Mouse (Mus musculus) cerebellum, adult (tissue): ENCODE data around the gene 9330182O14Rik.

Experiments
- ATAC-seq: cut with Nextera tagmentation; 2 replicates; pipeline ENCODE4 v1.9.2; 2017; ENCODE audit warnings: mild to moderate bottlenecking, moderate library complexity, mixed read lengths; ENCODE audit not compliant: insufficient number of reproducible peaks, low FRiP score, low TSS enrichment

Gene 9330182O14Rik

GRCm38 (mm10) chr15:40134152-40134792, at the start of gene 9330182O14Rik:
9330182O14Rik (plus strand) TSS chr15:40134365.
- no peak for ATAC-seq

GRCm38 (mm10) chr15:40103304-40103703, 30.9 kb upstream of the 9330182O14Rik start:
- ATAC-seq = no peak

GRCm38 (mm10) chr15:40105712-40106111, 28.5 kb upstream of the 9330182O14Rik start:
- ATAC-seq = no peak

GRCm38 (mm10) chr15:40113888-40114576, 20.1 kb upstream of the 9330182O14Rik start:
- no peak for ATAC-seq

- no peak for ATAC-seq
Measured at GRCm38 (mm10) chr15:40114600-40115271, 19.4 kb upstream of the 9330182O14Rik start.

GRCm38 (mm10) chr15:40116396-40116795, 17.8 kb upstream of the 9330182O14Rik start:
- ATAC-seq = no peak

GRCm38 (mm10) chr15:40124211-40124953, 9.8 kb upstream of the 9330182O14Rik start:
- no peak for ATAC-seq

GRCm38 (mm10) chr15:40129496-40129895, 4.7 kb upstream of the 9330182O14Rik start:
- ATAC-seq = no peak

GRCm38 (mm10) chr15:40130880-40131478, 3.2 kb upstream of the 9330182O14Rik start:
- peak; percentile 31; the same call in 1 of the 2 replicates for ATAC-seq

GRCm38 (mm10) chr15:40132408-40132807, 1.8 kb upstream of the 9330182O14Rik start:
- ATAC-seq = no peak

- no peak for ATAC-seq
Measured at GRCm38 (mm10) chr15:40144221-40144620, 10.1 kb downstream of the 9330182O14Rik start.

GRCm38 (mm10) chr15:40157683-40158082, 23.5 kb downstream of the 9330182O14Rik start:
- ATAC-seq = no peak

- no peak for ATAC-seq
Measured at GRCm38 (mm10) chr15:40166560-40167275, 32.6 kb downstream of the 9330182O14Rik start.

GRCm38 (mm10) chr15:40167276-40168139, 33.3 kb downstream of the 9330182O14Rik start:
- 0 out of 2 replicates have a peak, but pooled peaks have one; percentile 32 for ATAC-seq

GRCm38 (mm10) chr15:40168140-40168688, 34.0 kb downstream of the 9330182O14Rik start:
- ATAC-seq = 0 out of 2 replicates have a peak, but pooled peaks have one; percentile 54

- ATAC-seq = no peak
Measured at GRCm38 (mm10) chr15:40169061-40169460, 34.9 kb downstream of the 9330182O14Rik start.

- no peak for ATAC-seq
Measured at GRCm38 (mm10) chr15:40169705-40170104, 35.5 kb downstream of the 9330182O14Rik start.

- no peak for ATAC-seq
Measured at GRCm38 (mm10) chr15:40179423-40179822, 45.3 kb downstream of the 9330182O14Rik start.
